Mouse (Mus musculus): ENCODE results near the gene Samhd1.

DNA sequence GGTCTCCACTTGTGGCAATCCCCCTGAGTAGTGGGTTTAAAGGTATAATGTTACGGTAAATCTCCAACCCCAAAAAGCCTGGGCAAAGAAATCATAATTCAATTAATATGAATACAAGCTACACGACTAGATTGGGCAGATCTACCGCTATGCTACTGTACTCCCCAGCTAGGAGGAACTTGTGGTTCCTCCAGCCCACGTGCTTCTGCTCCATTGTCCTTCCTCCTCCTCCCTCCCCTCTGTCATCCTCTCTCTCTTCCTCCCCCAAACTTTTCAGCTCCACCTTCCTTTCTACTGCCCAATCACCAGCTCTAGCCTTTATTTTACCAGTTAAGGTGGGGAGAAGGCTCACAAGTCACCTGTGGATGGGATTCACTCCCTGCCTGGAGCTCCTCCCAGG is 26.8 kb downstream of the Samhd1 start:
- TF ChIP-seq CTCF (IDR thresholded peaks at IDR 0.05; ENCODE audit: low read depth) (no peak), EP300 (IDR thresholded peaks at IDR 0.05; ENCODE audit: low read depth) (no peak)

Data from liver, postnatal 0 days (tissue).